Comparison of ENCODE assay signal across 20 mouse cellular contexts in genomic region chrX:52525132-52525531, GRCm38 (mm10).
DNase-seq lines count a peak whose midpoint lies in the region; ATAC-seq and TF ChIP-seq lines count a peak whose summit lies in the region.
"Had no signal": no experiment of that assay in that cellular context is flagged by ENCODE, and none has a peak within 500 bp of the region (broad histone marks: within the 10 kb centered on the region; RNA-seq: fewer than 3 reads in every experiment).

No protein-coding gene starts in this region.

- 24% methylated on average over 3 of the region's 3 CpGs for WGBS in liver, embryonic 12.5 days (ENCODE audit: insufficient replicate concordance)
- WGBS in liver, postnatal 0 days (ENCODE audit: insufficient replicate concordance), result 38% methylated on average over 3 of the region's 3 CpGs
- WGBS in liver, embryonic 14.5 days (ENCODE audit: insufficient replicate concordance), result 18% methylated on average over 3 of the region's 3 CpGs
- 23% methylated on average over 3 of the region's 3 CpGs for WGBS in liver, embryonic 16.5 days (ENCODE audit: insufficient replicate concordance)
- WGBS in hindbrain, embryonic 10.5 days, result 75% methylated on average over 3 of the region's 3 CpGs

- no peaks in the 10 kb centered on the region for H3K36me3 ChIP-seq in liver, embryonic 12.5 days
- no peaks in the 10 kb centered on the region for H3K36me3 ChIP-seq in liver, postnatal 0 days (replicated peaks; ENCODE audit: insufficient read depth, low read length)
- no peaks in the 10 kb centered on the region for H3K36me3 ChIP-seq in liver, embryonic 14.5 days (replicated peaks; ENCODE audit: control insufficient read depth, insufficient read depth, low read depth)
- no peaks in the 10 kb centered on the region for H3K36me3 ChIP-seq in liver, embryonic 16.5 days (ENCODE audit: control insufficient read depth, insufficient read depth)
- H3K36me3 ChIP-seq in hindbrain, embryonic 10.5 days, result no peaks in the 10 kb centered on the region
- H3K36me3 ChIP-seq: embryonic facial prominence, embryonic 10.5 days; embryonic facial prominence, embryonic 12.5 days had no signal

- no peak for TF ChIP-seq EP300 in liver, postnatal 0 days (IDR thresholded peaks at IDR 0.05; ENCODE audit: low read depth)
- TF ChIP-seq EP300 in liver, embryonic 14.5 days (IDR thresholded peaks at IDR 0.05; ENCODE audit: low read depth), result no peak

- no peak for TF ChIP-seq CTCF in liver, postnatal 0 days (IDR thresholded peaks at IDR 0.05; ENCODE audit: low read depth)
- TF ChIP-seq CTCF in liver, embryonic 14.5 days (IDR thresholded peaks at IDR 0.05; ENCODE audit: low read depth), result no peak

- H3K4me1 ChIP-seq in liver, embryonic 12.5 days, result peaks cover 7% of the 10 kb centered on the region; the same call in 1 of the 2 replicates
- H3K4me1 ChIP-seq in liver, postnatal 0 days (ENCODE audit: insufficient read depth), result no peaks in the 10 kb centered on the region
- peaks cover 0 to 4% of the 10 kb centered on the region in 2 experiments; a peak in 2 of 4 replicates for H3K4me1 ChIP-seq in liver, embryonic 14.5 days (replicated peaks; ENCODE audit: control insufficient read depth in 2 of 2, insufficient read depth in 2 of 2, low read length in 1 of 2)
- H3K4me1 ChIP-seq in liver, embryonic 16.5 days (ENCODE audit: control insufficient read depth, low read depth, low read length), result no peaks in the 10 kb centered on the region
- H3K4me1 ChIP-seq in hindbrain, embryonic 10.5 days (replicated peaks), result no peaks in the 10 kb centered on the region

- no peak overlapping the region for H3K4me3 ChIP-seq in liver, embryonic 12.5 days
- H3K4me3 ChIP-seq in liver, postnatal 0 days (ENCODE audit: low read depth, low read length), result no peak overlapping the region
- H3K4me3 ChIP-seq in liver, embryonic 14.5 days (ENCODE audit: insufficient read depth in 1 of 2, low read depth in 2 of 2, low read length in 2 of 2), result no peak overlapping the region
- no peak overlapping the region for H3K4me3 ChIP-seq in liver, embryonic 16.5 days (ENCODE audit: low read depth, low read length)
- H3K4me3 ChIP-seq in hindbrain, embryonic 10.5 days, result no peak overlapping the region
- H3K4me3 ChIP-seq: embryonic facial prominence, embryonic 10.5 days; embryonic facial prominence, embryonic 12.5 days had no signal

- ATAC-seq in liver, embryonic 12.5 days, result 0 out of 2 replicates have a peak, but pooled peaks have one; percentile 75
- no peak for ATAC-seq in liver, postnatal 0 days
- ATAC-seq in liver, embryonic 14.5 days (ENCODE audit: insufficient read depth), result peak; percentile 51; the same call in 1 of the 2 replicates
- ATAC-seq in liver, embryonic 16.5 days (ENCODE audit: low read depth), result 0 out of 2 replicates have a peak, but pooled peaks have one; percentile 27
- ATAC-seq in megakaryocyte-erythroid progenitor cell, adult 5-6 weeks (replicated peaks; ENCODE audit: low FRiP score, low TSS enrichment, poor library complexity, severe bottlenecking), result peak; percentile 57
- ATAC-seq: forebrain, embryonic 14.5 days; forebrain, embryonic 16.5 days had no signal

- H3K27ac ChIP-seq in liver, embryonic 12.5 days, result no peak overlapping the region
- no peak overlapping the region for H3K27ac ChIP-seq in liver, postnatal 0 days (ENCODE audit: low read depth)
- H3K27ac ChIP-seq in liver, embryonic 14.5 days, result no peak overlapping the region
- no peak overlapping the region for H3K27ac ChIP-seq in liver, embryonic 16.5 days (ENCODE audit: low read length)
- no peak overlapping the region for H3K27ac ChIP-seq in hindbrain, embryonic 10.5 days
- H3K27ac ChIP-seq: embryonic facial prominence, embryonic 10.5 days; embryonic facial prominence, embryonic 12.5 days had no signal

- no peak overlapping the region for H3K4me2 ChIP-seq in liver, embryonic 12.5 days
- no peak overlapping the region for H3K4me2 ChIP-seq in liver, postnatal 0 days (ENCODE audit: low read depth, low read length)
- H3K4me2 ChIP-seq in liver, embryonic 14.5 days (ENCODE audit: low read depth), result no peak overlapping the region
- H3K4me2 ChIP-seq in liver, embryonic 16.5 days (ENCODE audit: low read depth, low read length), result no peak overlapping the region
- H3K4me2 ChIP-seq: embryonic facial prominence, embryonic 12.5 days had no signal

- no peaks in the 10 kb centered on the region for H3K9me3 ChIP-seq in liver, embryonic 12.5 days (replicated peaks)
- H3K9me3 ChIP-seq in liver, postnatal 0 days (ENCODE audit: low read length), result no peaks in the 10 kb centered on the region
- no peaks in the 10 kb centered on the region for H3K9me3 ChIP-seq in liver, embryonic 14.5 days (ENCODE audit: control insufficient read depth, low read length)
- H3K9me3 ChIP-seq in liver, embryonic 16.5 days (replicated peaks; ENCODE audit: control insufficient read depth, low read length), result no peaks in the 10 kb centered on the region
- no peaks in the 10 kb centered on the region for H3K9me3 ChIP-seq in hindbrain, embryonic 10.5 days
- H3K9me3 ChIP-seq: embryonic facial prominence, embryonic 10.5 days; embryonic facial prominence, embryonic 12.5 days had no signal

- DNase-seq in liver, postnatal 0 days, result no peak
- DNase-seq in liver, embryonic 14.5 days (ENCODE audit: low read depth in 3 of 3, low spot score in 3 of 3), result no peak
- DNase-seq in cerebellum, postnatal 10 days, result no peak
- DNase-seq in kidney, postnatal 36 days, result no peak
- DNase-seq in hindbrain, embryonic 10.5 days (ENCODE audit: low spot score), result no peak
- DNase-seq: adrenal gland, adult 2 months; adrenal gland, postnatal 10 days; adrenal gland, postnatal 25 days; cerebellum, adult 11 months; cerebellum, adult 18-20 months; cerebellum, adult 8-10 months; cerebellum, adult 9-11 months; cerebellum, postnatal 25 days had no signal

- no peak overlapping the region for H3K9ac ChIP-seq in liver, embryonic 12.5 days
- no peak overlapping the region for H3K9ac ChIP-seq in liver, postnatal 0 days (replicated peaks)
- no peak overlapping the region for H3K9ac ChIP-seq in liver, embryonic 14.5 days (replicated peaks)
- no peak overlapping the region for H3K9ac ChIP-seq in liver, embryonic 16.5 days (ENCODE audit: low read depth, low read length)
- H3K9ac ChIP-seq: embryonic facial prominence, embryonic 12.5 days had no signal

- no peaks in the 10 kb centered on the region for H3K27me3 ChIP-seq in liver, embryonic 12.5 days (replicated peaks)
- no peaks in the 10 kb centered on the region for H3K27me3 ChIP-seq in liver, postnatal 0 days (ENCODE audit: insufficient read depth, low read length)
- H3K27me3 ChIP-seq in liver, embryonic 14.5 days (ENCODE audit: control insufficient read depth, insufficient read depth, low read length), result no peaks in the 10 kb centered on the region
- H3K27me3 ChIP-seq in liver, embryonic 16.5 days (ENCODE audit: control insufficient read depth, insufficient read depth, low read depth, low read length), result no peaks in the 10 kb centered on the region
- no peaks in the 10 kb centered on the region for H3K27me3 ChIP-seq in hindbrain, embryonic 10.5 days (ENCODE audit: insufficient read depth, poor library complexity, severe bottlenecking)
- H3K27me3 ChIP-seq: embryonic facial prominence, embryonic 12.5 days had no signal
